Mouse (Mus musculus) spleen, adult 2 months (tissue): ENCODE results near the gene Fbxl18.

ENCODE experiments used
- CTCF ChIP-seq: fragments of 200-500 bp; IDR thresholded peaks from 2 replicates; pipeline ENCODE4 v1.5.1; 2011; ENCODE audit warnings: mild to moderate bottlenecking, inconsistent platforms; ENCODE audit not compliant: insufficient read depth, insufficient read length, insufficient replicate concordance; ENCODE audit errors: extremely low read depth
- POLR2A ChIP-seq: fragments of 200-500 bp; IDR thresholded peaks from 2 replicates; pipeline ENCODE4 v1.6.1; 2011; ENCODE audit warnings: low read depth, low read length, inconsistent platforms

GRCm38 (mm10) chr5:142902506-142903314 is 7.5 kb upstream of the Fbxl18 start:
- TF ChIP-seq POLR2A (no peak), CTCF (no peak)
